ENCODE assay signal across 26 mouse cellular contexts in genomic region chr5:136041666-136042065, GRCm38 (mm10). TPM values are rescaled to one million over a fixed set of nuclear protein-coding genes. Genes with fewer than 3 reads are reported as not detected.
"Had no signal": no experiment of that assay in that cellular context is flagged by ENCODE, and none has a peak within 500 bp of the region (broad histone marks: within the 10 kb centered on the region; RNA-seq: fewer than 3 reads in every experiment).

No protein-coding gene starts in this region.

- H3K27me3 ChIP-seq: heart, embryonic 12.5 days; hindbrain, embryonic 12.5 days; intestine, embryonic 15.5 days; limb, embryonic 12.5 days; liver, embryonic 15.5 days had no signal

- ATAC-seq: hindbrain, embryonic 16.5 days; inflammation-experienced regulatory T-cells, adult 6 months; intestine, embryonic 15.5 days; intestine, postnatal 0 days; liver, postnatal 0 days had no signal

- H3K4me2 ChIP-seq: heart, embryonic 12.5 days; hindbrain, embryonic 12.5 days; hindbrain, embryonic 14.5 days; intestine, embryonic 15.5 days; limb, embryonic 12.5 days; liver, embryonic 11.5 days; liver, embryonic 13.5 days; liver, embryonic 15.5 days had no signal

- DNase-seq: gastrocnemius, postnatal 14 days; gastrocnemius, postnatal 36 days; heart, adult 18-20 months; heart, postnatal 10 days; heart, postnatal 4 days; kidney, adult 18-20 months; kidney, adult 8-10 months; kidney, postnatal 10 days; kidney, postnatal 25 days; liver, embryonic 13.5 days had no signal

- H3K9me3 ChIP-seq: heart, embryonic 10.5 days; hindbrain, embryonic 10.5 days; hindbrain, embryonic 12.5 days; intestine, embryonic 15.5 days; limb, embryonic 10.5 days; limb, embryonic 12.5 days; liver, embryonic 13.5 days; liver, embryonic 15.5 days had no signal

- H3K9ac ChIP-seq: heart, embryonic 12.5 days; hindbrain, embryonic 12.5 days; hindbrain, embryonic 14.5 days; intestine, embryonic 15.5 days; limb, embryonic 12.5 days; liver, embryonic 13.5 days; liver, embryonic 15.5 days; liver, postnatal 0 days had no signal

- H3K4me3 ChIP-seq: heart, embryonic 10.5 days; heart, embryonic 12.5 days; hindbrain, embryonic 10.5 days; hindbrain, embryonic 12.5 days; intestine, embryonic 15.5 days; layer of hippocampus, adult 2 months; left cerebral cortex, adult 2 months; limb, embryonic 10.5 days; limb, embryonic 12.5 days; liver, embryonic 13.5 days; liver, embryonic 15.5 days had no signal

- H3K36me3 ChIP-seq: heart, embryonic 12.5 days; hindbrain, embryonic 10.5 days; hindbrain, embryonic 12.5 days; intestine, embryonic 15.5 days; limb, embryonic 10.5 days; limb, embryonic 12.5 days; liver, embryonic 13.5 days; liver, embryonic 15.5 days had no signal

- H3K27ac ChIP-seq: heart, embryonic 10.5 days; hindbrain, embryonic 10.5 days; hindbrain, embryonic 12.5 days; hindbrain, embryonic 14.5 days; intestine, embryonic 15.5 days; layer of hippocampus, adult 2 months; left cerebral cortex, adult 2 months; limb, embryonic 10.5 days; limb, embryonic 12.5 days; liver, embryonic 13.5 days; liver, embryonic 15.5 days had no signal

RNA-seq across cellular contexts. Expression of gene Upk3b, which starts 3.4 kb away (rescaled TPM):
- polyA plus RNA-seq: hindbrain, embryonic 14.5 days had no signal

RNA-seq across cellular contexts. Expression of gene Upk3bl, which starts 12.6 kb away (rescaled TPM):
- polyA plus RNA-seq: hindbrain, embryonic 14.5 days; hindbrain, embryonic 16.5 days; inflammation-experienced regulatory T-cells, adult 6 months; intestine, postnatal 0 days; liver, postnatal 0 days had no signal
